Mouse (Mus musculus) intestine, postnatal 0 days (tissue): Measurements from ENCODE around the gene Crtac1. TPM values are rescaled to one million over a fixed set of nuclear protein-coding genes. Genes with fewer than 3 reads are reported as not detected.

ENCODE experiments used
- ATAC-seq: fragments of 200-750 bp; cut with Nextera tagmentation; 2 replicates; pipeline ENCODE4 v1.8.0; 2017; ENCODE audit warnings: mild to moderate bottlenecking, moderate TSS enrichment, moderate library complexity
- H3K27ac ChIP-seq: fragments of 300-500 bp; sonication (generic); 2 replicates; pipeline ENCODE4 v1.5.1; 2014; ENCODE audit warnings: mild to moderate bottlenecking, low read depth, low read length, moderate library complexity
- H3K27me3 ChIP-seq: fragments of 300-500 bp; sonication (generic); replicated peaks from 2 replicates; pipeline ENCODE4 v1.6.1; 2014; ENCODE audit warnings: low read length, mixed read lengths; ENCODE audit not compliant: control insufficient read depth, insufficient read depth
- H3K36me3 ChIP-seq: fragments of 300-500 bp; sonication (generic); 2 replicates; pipeline ENCODE4 v1.6.1; 2014; ENCODE audit warnings: mild to moderate bottlenecking, moderate library complexity; ENCODE audit not compliant: control insufficient read depth, insufficient read depth
- H3K4me1 ChIP-seq: fragments of 300-500 bp; sonication (generic); replicated peaks from 2 replicates; pipeline ENCODE4 v1.6.1; 2014; ENCODE audit warnings: antibody characterized with exemption, low read length, mixed read lengths; ENCODE audit not compliant: control insufficient read depth, insufficient read depth
- H3K4me2 ChIP-seq: fragments of 300-500 bp; sonication (generic); replicated peaks from 2 replicates; pipeline ENCODE4 v1.6.1; 2014; ENCODE audit warnings: low read depth, mild to moderate bottlenecking, moderate library complexity
- H3K4me3 ChIP-seq: fragments of 300-500 bp; sonication (generic); 2 replicates; pipeline ENCODE4 v1.5.1; 2014; ENCODE audit warnings: low read depth, low read length
- H3K9ac ChIP-seq: fragments of 300-500 bp; sonication (generic); 2 replicates; pipeline ENCODE4 v1.6.1; 2014; ENCODE audit warnings: mild to moderate bottlenecking, low read depth, low read length
- H3K9me3 ChIP-seq: fragments of 300-500 bp; sonication (generic); 2 replicates; pipeline ENCODE4 v1.6.1; 2016; ENCODE audit warnings: mixed run types; ENCODE audit not compliant: control insufficient read depth
- CTCF ChIP-seq: sonication (generic); IDR thresholded peaks from 2 replicates; pipeline ENCODE4 v1.5.1; 2016; ENCODE audit warnings: low read depth, mild to moderate bottlenecking, control low read depth, antibody characterized with exemption, moderate library complexity
- WGBS: fragments of 180-500 bp; shearing (Covaris S2); extraction: QIAGEN DNeasy Blood & Tissue Kit; methylation state at CpG from one replicate; pipeline ENCODE4 v1.1.7; 2014; 5-methylcytosine and 5-hydroxymethylcytosine counted together
- microRNA-seq: library from miRNA; unstranded; fragments of <30 nt; microRNA quantifications from one replicate; pipeline ENCODE4, GENCODE M21; 2016
- polyA plus RNA-seq: library from polyadenylated mRNA; unstranded; fragments of >200 nt; fragmentation: Nextera tagmentation; extraction: Ambion mirVana; gene quantifications from 2 replicates; pipeline ENCODE4 v1.2.1, GENCODE M21; 2015

Gene Crtac1
- polyA plus RNA-seq, 1 experiment from 2014 or later, result 4.3 TPM

DNA sequence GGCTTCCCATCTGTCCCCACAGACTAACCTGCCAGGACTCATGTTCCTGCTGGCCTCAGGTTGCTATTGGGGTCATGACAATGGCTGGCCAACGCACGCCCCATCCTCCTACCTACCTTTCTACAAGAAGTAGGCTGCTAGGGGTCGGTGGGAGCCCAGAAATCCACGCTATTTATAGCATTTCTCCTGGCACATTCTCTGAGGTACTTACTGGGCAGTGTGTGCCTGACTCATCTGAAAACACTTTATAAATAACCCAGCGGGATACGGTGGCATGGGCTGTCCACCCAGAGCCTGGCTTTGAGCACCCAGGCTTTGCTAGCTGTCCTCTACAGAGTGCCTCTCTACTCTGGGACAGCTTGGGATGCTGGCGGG, 193.3 kb downstream of the Crtac1 start:
- no peak for ATAC-seq

DNA sequence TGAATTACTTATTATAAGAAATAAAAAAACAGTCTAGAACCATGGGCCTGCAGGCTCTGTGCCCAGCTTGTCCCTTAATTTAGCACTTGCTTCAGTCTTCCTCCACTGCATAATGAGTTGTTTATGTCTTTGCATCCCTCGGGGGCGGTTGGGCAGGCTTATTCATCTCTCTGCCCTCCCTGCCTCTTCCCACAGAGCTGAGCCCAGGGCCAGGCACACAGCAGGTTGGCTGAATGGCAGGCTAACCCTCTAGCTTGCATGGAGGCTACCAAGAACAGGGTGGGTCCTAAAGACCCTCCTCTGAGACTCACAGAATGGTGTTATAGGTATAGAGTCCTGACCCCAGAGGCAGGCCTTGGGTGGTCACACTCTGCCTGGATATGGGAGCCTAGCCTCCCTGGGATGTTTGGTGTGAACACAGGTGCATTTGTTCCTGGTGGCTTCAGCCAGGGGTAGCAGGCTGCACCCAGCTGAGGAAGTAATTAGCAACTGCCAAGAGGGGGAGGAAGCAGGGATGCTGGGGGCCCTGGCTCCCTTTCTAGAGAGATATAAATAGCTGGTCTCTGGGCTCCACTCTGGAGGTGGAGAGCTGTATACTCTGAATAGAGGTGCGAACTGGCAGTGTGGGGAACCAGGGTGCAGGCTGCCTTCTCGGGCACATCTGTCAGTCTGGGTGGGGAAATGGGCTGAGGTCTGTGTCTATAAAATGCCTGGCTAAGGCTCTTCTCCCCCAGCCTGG, 193.8 kb downstream of the Crtac1 start:
- Histone ChIP-seq H3K9me3 (no peaks in the 10 kb centered on the region), H3K27me3 (no peaks in the 10 kb centered on the region), H3K4me1 (no peaks in the 10 kb centered on the region), H3K4me2 (no peak overlapping the region), H3K36me3 (no peaks in the 10 kb centered on the region), H3K9ac (no peak overlapping the region), H3K4me3 (no peak overlapping the region), H3K27ac (no peak overlapping the region)
- 32% methylated on average over 4 of the region's 4 CpGs for WGBS
- no peak for TF ChIP-seq CTCF
- ATAC-seq, result no peak

More for the DNA sequence above, 193.3 kb downstream of the Crtac1 start:
- WGBS, result 70% methylated on average over 7 of the region's 7 CpGs
- Histone ChIP-seq H3K27ac (no peak overlapping the region), H3K4me2 (no peak overlapping the region), H3K9ac (no peak overlapping the region), H3K4me1 (no peaks in the 10 kb centered on the region), H3K36me3 (no peaks in the 10 kb centered on the region), H3K4me3 (no peak overlapping the region), H3K27me3 (no peaks in the 10 kb centered on the region), H3K9me3 (no peaks in the 10 kb centered on the region)
- no peak for TF ChIP-seq CTCF

Small RNAs within 50 kb of the gene (microRNA-seq; reads per million reads assigned to microRNA genes)
- gene Gm26339 (not detected), gene Mir3085 (1.1 reads per million)

Other genes starting within 250 kb of the Crtac1 start
- gene Sfrp5, start 229.5 kb downstream of the Crtac1 start, polyA plus RNA-seq, result 0.27 and 0.58 TPM in 2 replicates
- 0.73 and 0.86 TPM in 2 replicates for gene Golga7b, start 184.2 kb downstream of the Crtac1 start, polyA plus RNA-seq
- gene R3hcc1l, start 87.0 kb upstream of the Crtac1 start, polyA plus RNA-seq, result 12.4 and 13.7 TPM in 2 replicates
- gene Loxl4, start 181.0 kb upstream of the Crtac1 start, polyA plus RNA-seq, result 0.78 and 0.99 TPM in 2 replicates